Mouse (Mus musculus) heart, postnatal 0 days (tissue): ENCODE data around the gene Cyp2d10. TPM values are rescaled to one million over a fixed set of nuclear protein-coding genes. Genes with fewer than 3 reads are reported as not detected.

Experiments
- ATAC-seq: fragments of 200-750 bp; cut with Nextera tagmentation; 2 replicates; pipeline ENCODE4 v1.8.0; 2017; ENCODE audit warnings: low read depth, moderate number of reproducible peaks, moderate library complexity; ENCODE audit not compliant: insufficient read depth
- DNase-seq: peaks from one replicate; pipeline ENCODE4 v3.0.0-alpha.2; 2016; ENCODE audit warnings: low spot score
- H3K27ac ChIP-seq: fragments of 300-500 bp; sonication (generic); 2 replicates; pipeline ENCODE4 v1.5.1; 2014; ENCODE audit warnings: low read depth, mild to moderate bottlenecking
- H3K27me3 ChIP-seq: fragments of 300-500 bp; sonication (generic); 2 replicates; pipeline ENCODE4 v1.6.1; 2014; ENCODE audit warnings: low read length, mixed read lengths; ENCODE audit not compliant: control insufficient read depth, insufficient read depth
- H3K36me3 ChIP-seq: fragments of 300-500 bp; sonication (generic); replicated peaks from 2 replicates; pipeline ENCODE4 v1.6.1; 2014; ENCODE audit warnings: low read length, mixed read lengths; ENCODE audit not compliant: control insufficient read depth, insufficient read depth
- H3K4me1 ChIP-seq: fragments of 300-500 bp; sonication (generic); 2 replicates; pipeline ENCODE4 v1.6.1; 2014; ENCODE audit warnings: antibody characterized with exemption; ENCODE audit not compliant: control insufficient read depth, insufficient read depth
- H3K4me2 ChIP-seq: fragments of 300-500 bp; sonication (generic); 2 replicates; pipeline ENCODE4 v1.6.1; 2014; ENCODE audit warnings: low read depth, mild to moderate bottlenecking, low read length, moderate library complexity
- H3K4me3 ChIP-seq: fragments of 300-500 bp; sonication (generic); 2 replicates; pipeline ENCODE4 v1.5.1; 2014; ENCODE audit warnings: low read depth, low read length
- H3K9ac ChIP-seq: fragments of 300-500 bp; sonication (generic); replicated peaks from 2 replicates; pipeline ENCODE4 v1.6.1; 2014; ENCODE audit warnings: low read depth, low read length, mixed read lengths
- H3K9me3 ChIP-seq: fragments of 300-500 bp; sonication (generic); replicated peaks from 2 replicates; pipeline ENCODE4 v1.6.1; 2016; ENCODE audit warnings: low read length; ENCODE audit not compliant: control insufficient read depth
- CTCF ChIP-seq: IDR thresholded peaks from 2 replicates; pipeline ENCODE4 v1.5.1; 2016; ENCODE audit warnings: antibody characterized with exemption, control low read depth, low read depth
- EP300 ChIP-seq: IDR thresholded peaks from 2 replicates; pipeline ENCODE4 v1.6.1; 2016; ENCODE audit warnings: antibody characterized with exemption, low read depth
- WGBS: fragments of 180-500 bp; shearing (Covaris S2); extraction: QIAGEN DNeasy Blood & Tissue Kit; methylation state at CpG from one replicate; pipeline ENCODE4 v1.1.7; 2014; 5-methylcytosine and 5-hydroxymethylcytosine counted together
- polyA plus RNA-seq: library from polyadenylated mRNA; unstranded; fragments of >200 nt; fragmentation: Nextera tagmentation; extraction: Ambion mirVana; gene quantifications from 2 replicates; pipeline ENCODE4 v1.2.1, GENCODE M21; 2015
- total RNA-seq: library from RNA; depleted of rRNA; stranded (reverse); fragments of >200 nt; gene quantifications from 2 replicates; pipeline ENCODE4 v1.2.3, GENCODE M21; 2014; ENCODE audit warnings: low replicate concordance

Gene Cyp2d10
- total and polyA plus RNA-seq, 2 experiments from 2014 or later = not detected

GRCm38 (mm10) chr15:82443658-82444057 is 36.7 kb upstream of the Cyp2d10 start:
- DNase-seq = no peak
- ATAC-seq = no peak
- Histone ChIP-seq H3K36me3 (no peaks in the 10 kb centered on the region), H3K27me3 (no peaks in the 10 kb centered on the region), H3K4me3 (no peak overlapping the region), H3K9ac (no peak overlapping the region), H3K27ac (no peak overlapping the region), H3K4me2 (no peak overlapping the region), H3K4me1 (no peaks in the 10 kb centered on the region), H3K9me3 (no peaks in the 10 kb centered on the region)
- 81% methylated on average over 3 of the region's 3 CpGs for WGBS
- no peak for TF ChIP-seq EP300
- no peak for TF ChIP-seq CTCF

- no peaks in the 10 kb centered on the region for H3K36me3 ChIP-seq
- no peak for TF ChIP-seq CTCF
- no peak for TF ChIP-seq EP300
- H3K9ac ChIP-seq = no peak overlapping the region
- 51% methylated on average over 5 of the region's 5 CpGs for WGBS
- no peak for DNase-seq
- H3K4me1 ChIP-seq = no peaks in the 10 kb centered on the region
- no peak overlapping the region for H3K4me2 ChIP-seq
- ATAC-seq = no peak
- H3K27ac ChIP-seq = no peak overlapping the region
- H3K4me3 ChIP-seq = no peak overlapping the region
- H3K9me3 ChIP-seq = no peaks in the 10 kb centered on the region; the same call in 1 of the 2 replicates
- H3K27me3 ChIP-seq = no peaks in the 10 kb centered on the region
Observed at GRCm38 (mm10) chr15:82437975-82438617, 31.1 kb upstream of the Cyp2d10 start.

GRCm38 (mm10) chr15:82435606-82436005 is 28.6 kb upstream of the Cyp2d10 start:
- Histone ChIP-seq H3K27me3 (no peaks in the 10 kb centered on the region), H3K27ac (no peak overlapping the region), H3K36me3 (no peaks in the 10 kb centered on the region), H3K9me3 (peaks cover 4% of the 10 kb centered on the region; the same call in 1 of the 2 replicates), H3K4me2 (no peak overlapping the region), H3K4me1 (no peaks in the 10 kb centered on the region), H3K9ac (no peak overlapping the region), H3K4me3 (no peak overlapping the region)
- WGBS = 74% methylated on average over 2 of the region's 2 CpGs
- ATAC-seq (no peak), DNase-seq (no peak)
- TF ChIP-seq CTCF = no peak
- TF ChIP-seq EP300 = no peak

GRCm38 (mm10) chr15:82435011-82435410 is 28.0 kb upstream of the Cyp2d10 start:
- TF ChIP-seq CTCF (no peak), EP300 (no peak)
- H3K4me1 ChIP-seq = no peaks in the 10 kb centered on the region
- H3K9me3 ChIP-seq = peaks cover 7% of the 10 kb centered on the region
- no peak overlapping the region for H3K4me2 ChIP-seq
- no peaks in the 10 kb centered on the region for H3K36me3 ChIP-seq
- H3K27ac ChIP-seq = no peak overlapping the region
- no peak overlapping the region for H3K9ac ChIP-seq
- no peak for ATAC-seq
- no peaks in the 10 kb centered on the region for H3K27me3 ChIP-seq
- WGBS = 74% methylated on average over 3 of the region's 3 CpGs
- DNase-seq = no peak
- H3K4me3 ChIP-seq = no peak overlapping the region

- no peak overlapping the region for H3K4me3 ChIP-seq
- 77% methylated on average over 3 of the region's 3 CpGs for WGBS
- no peaks in the 10 kb centered on the region for H3K36me3 ChIP-seq
Observed at GRCm38 (mm10) chr15:82434541-82434940, 27.5 kb upstream of the Cyp2d10 start.

GRCm38 (mm10) chr15:82433621-82434020 is 26.6 kb upstream of the Cyp2d10 start:
- DNase-seq = no peak
- H3K9me3 ChIP-seq = peaks cover 12% of the 10 kb centered on the region
- no peak overlapping the region for H3K9ac ChIP-seq
- 87% methylated on average over 3 of the region's 3 CpGs for WGBS
- H3K27ac ChIP-seq = no peak overlapping the region
- no peak for ATAC-seq
- H3K4me3 ChIP-seq = no peak overlapping the region
- TF ChIP-seq EP300 (no peak), CTCF (no peak)
- no peaks in the 10 kb centered on the region for H3K36me3 ChIP-seq
- no peak overlapping the region for H3K4me2 ChIP-seq
- no peaks in the 10 kb centered on the region for H3K27me3 ChIP-seq
- H3K4me1 ChIP-seq = no peaks in the 10 kb centered on the region

More at GRCm38 (mm10) chr15:82434541-82434940, 27.5 kb upstream of the Cyp2d10 start:
- H3K27ac ChIP-seq = no peak overlapping the region
- H3K4me1 ChIP-seq = no peaks in the 10 kb centered on the region
- H3K9me3 ChIP-seq = peaks cover 11% of the 10 kb centered on the region
- no peak overlapping the region for H3K9ac ChIP-seq
- no peak for TF ChIP-seq CTCF
- TF ChIP-seq EP300 = no peak
- H3K27me3 ChIP-seq = no peaks in the 10 kb centered on the region
- no peak overlapping the region for H3K4me2 ChIP-seq
- ATAC-seq (no peak), DNase-seq (no peak)
